Mouse (Mus musculus) midbrain, embryonic 13.5 days (tissue): ENCODE measurements around the gene Ankrd28. TPM values are rescaled to one million over a fixed set of nuclear protein-coding genes. Genes with fewer than 3 reads are reported as not detected.

Experiments used
- ATAC-seq: fragments of 200-750 bp; cut with Nextera tagmentation; 2 replicates; pipeline ENCODE4 v1.8.0; 2017; ENCODE audit warnings: mild to moderate bottlenecking, moderate TSS enrichment, moderate library complexity
- H3K27ac ChIP-seq: fragments of 300-500 bp; sonication (generic); 2 replicates; pipeline ENCODE4 v1.5.1; 2015; ENCODE audit warnings: inconsistent platforms, mild to moderate bottlenecking, moderate library complexity
- H3K27me3 ChIP-seq: fragments of 300-500 bp; sonication (generic); 2 replicates; pipeline ENCODE4 v1.6.1; 2015; ENCODE audit warnings: mild to moderate bottlenecking, inconsistent platforms
- H3K36me3 ChIP-seq: fragments of 300-500 bp; sonication (generic); 2 replicates; pipeline ENCODE4 v1.6.1; 2015; ENCODE audit warnings: mild to moderate bottlenecking, inconsistent platforms
- H3K4me1 ChIP-seq: fragments of 300-500 bp; sonication (generic); replicated peaks from 2 replicates; pipeline ENCODE4 v1.6.1; 2015; ENCODE audit warnings: inconsistent platforms
- H3K4me2 ChIP-seq: fragments of 300-500 bp; sonication (generic); replicated peaks from 2 replicates; pipeline ENCODE4 v1.6.1; 2015; ENCODE audit warnings: moderate library complexity, mild to moderate bottlenecking, inconsistent platforms
- H3K4me3 ChIP-seq: fragments of 300-500 bp; sonication (generic); replicated peaks from 2 replicates; pipeline ENCODE4 v1.5.1; 2015; ENCODE audit warnings: mild to moderate bottlenecking, inconsistent platforms
- H3K9ac ChIP-seq: fragments of 300-500 bp; sonication (generic); replicated peaks from 2 replicates; pipeline ENCODE4 v1.6.1; 2015; ENCODE audit warnings: mild to moderate bottlenecking, inconsistent platforms
- H3K9me3 ChIP-seq: fragments of 300-500 bp; sonication (generic); 2 replicates; pipeline ENCODE4 v1.6.1; 2016; ENCODE audit warnings: mild to moderate bottlenecking, inconsistent platforms
- WGBS: fragments of 180-500 bp; shearing (Covaris S2); methylation state at CpG from one replicate; pipeline ENCODE4 v1.1.7; 2015; 5-methylcytosine and 5-hydroxymethylcytosine counted together
- polyA plus RNA-seq: library from polyadenylated mRNA; unstranded; fragments of >200 nt; fragmentation: Nextera tagmentation; extraction: Ambion mirVana; gene quantifications from 2 replicates; pipeline ENCODE4 v1.2.1, GENCODE M21; 2015

The Ankrd28 gene
- polyA plus RNA-seq, 1 experiment from 2014 or later, result 11.1 TPM

DNA sequence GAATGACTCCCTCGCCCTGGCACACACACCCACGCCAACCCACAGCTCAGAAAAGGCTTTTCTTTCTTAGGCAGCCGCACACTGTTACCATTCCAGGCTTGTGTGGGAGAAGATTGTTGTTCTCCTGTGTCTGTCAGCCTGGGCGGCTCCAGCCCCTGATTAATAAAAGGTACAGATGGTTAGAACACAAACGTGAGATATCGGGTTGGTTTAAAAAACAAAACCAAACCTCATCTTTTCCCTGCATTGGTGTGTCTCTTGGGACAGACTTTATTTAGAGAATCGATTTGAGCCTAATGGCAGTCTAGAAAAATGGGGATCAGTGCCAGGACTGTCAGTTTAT lies 890 bp upstream of the Ankrd28 start:
- no peak for ATAC-seq
- H3K27ac ChIP-seq, result peak overlapping the region; percentile 95
- peaks cover 22% of the 10 kb centered on the region for H3K4me1 ChIP-seq
- 0 out of 2 replicates have a peak, but pooled peaks cover 2% of the 10 kb centered on the region for H3K9me3 ChIP-seq
- peak overlapping the region; percentile 71 for H3K9ac ChIP-seq
- H3K36me3 ChIP-seq, result no peaks in the 10 kb centered on the region
- peak overlapping the region; percentile 70 for H3K4me2 ChIP-seq
- no peaks in the 10 kb centered on the region for H3K27me3 ChIP-seq
- peak overlapping the region; percentile 95 for H3K4me3 ChIP-seq
- WGBS, result 2% methylated on average over 7 of the region's 7 CpGs

DNA sequence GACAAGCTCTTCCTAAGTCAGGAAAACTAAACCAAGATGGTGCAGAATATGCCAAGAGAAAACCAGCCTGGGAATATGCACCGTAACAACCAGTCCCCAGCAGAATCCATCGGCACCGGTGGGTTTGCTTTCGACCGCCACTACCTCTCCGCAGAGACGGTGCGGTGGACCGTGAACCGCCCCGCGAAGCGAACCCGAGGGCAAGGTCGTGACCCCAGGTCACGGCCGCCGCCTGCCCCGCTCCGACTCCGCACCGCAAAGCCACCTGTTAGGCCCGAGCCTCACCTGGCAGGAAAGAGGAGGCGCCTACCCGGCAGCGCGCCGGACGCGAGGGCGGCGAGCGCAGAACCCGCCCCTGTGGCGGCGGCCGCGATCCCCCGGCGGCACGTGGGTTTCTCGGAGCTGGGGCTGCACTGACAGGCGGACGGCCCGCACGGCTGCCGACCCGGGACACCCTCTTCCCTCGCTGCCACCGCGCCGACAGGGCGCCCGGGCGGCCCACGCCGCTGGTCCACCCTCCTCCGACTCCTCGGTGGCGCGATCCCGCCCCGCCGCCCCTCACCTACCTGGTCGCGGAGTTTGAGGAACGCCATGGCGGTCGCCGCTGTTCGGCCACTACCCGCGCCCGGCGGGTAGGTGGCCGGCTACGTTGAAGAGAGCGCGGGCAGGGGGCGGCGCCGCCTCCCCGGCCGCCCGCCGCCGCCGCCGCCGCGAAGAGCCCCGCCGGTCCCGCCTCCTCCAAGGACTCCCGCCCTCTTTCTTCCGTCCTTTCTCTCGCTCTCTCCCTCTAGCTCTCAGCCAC lies 489 bp downstream of the Ankrd28 start:
- no peak; the same call in 1 of the 2 replicates for ATAC-seq
- under 1% methylated on average over 73 of the region's 97 CpGs for WGBS
- Histone ChIP-seq H3K36me3 (no peaks in the 10 kb centered on the region), H3K27ac (peak overlapping the region; percentile 95), H3K9ac (peak overlapping the region; percentile 88), H3K9me3 (no peaks in the 10 kb centered on the region), H3K27me3 (no peaks in the 10 kb centered on the region), H3K4me1 (peaks cover 22% of the 10 kb centered on the region), H3K4me2 (peak overlapping the region; percentile 94), H3K4me3 (peak overlapping the region; percentile 95)

DNA sequence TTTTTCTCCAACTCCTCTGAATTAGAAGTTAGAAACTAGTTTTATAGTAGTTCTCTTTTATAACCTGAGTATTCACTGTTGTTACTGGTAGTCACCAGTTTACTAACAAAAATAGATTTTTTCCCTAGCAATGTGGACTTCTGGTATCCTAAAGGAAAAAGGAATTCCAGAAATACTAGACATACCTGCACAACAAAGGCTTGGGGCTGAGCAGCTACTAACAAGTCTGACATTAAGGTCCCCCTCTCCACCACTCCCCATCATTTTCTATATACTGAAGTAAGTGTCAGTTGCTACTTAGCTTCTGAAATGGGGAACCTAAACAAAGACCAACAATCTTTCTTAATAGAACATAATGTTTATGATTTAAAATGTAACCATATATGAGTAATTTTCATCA lies 3.2 kb downstream of the Ankrd28 start:
- H3K9ac ChIP-seq, result no peak overlapping the region
- no peak overlapping the region for H3K4me2 ChIP-seq
- no peaks in the 10 kb centered on the region for H3K27me3 ChIP-seq
- no peak overlapping the region for H3K27ac ChIP-seq
- no peaks in the 10 kb centered on the region for H3K9me3 ChIP-seq
- no peaks in the 10 kb centered on the region for H3K36me3 ChIP-seq
- no peak overlapping the region for H3K4me3 ChIP-seq
- no peak for ATAC-seq
- peaks cover 20% of the 10 kb centered on the region for H3K4me1 ChIP-seq

DNA sequence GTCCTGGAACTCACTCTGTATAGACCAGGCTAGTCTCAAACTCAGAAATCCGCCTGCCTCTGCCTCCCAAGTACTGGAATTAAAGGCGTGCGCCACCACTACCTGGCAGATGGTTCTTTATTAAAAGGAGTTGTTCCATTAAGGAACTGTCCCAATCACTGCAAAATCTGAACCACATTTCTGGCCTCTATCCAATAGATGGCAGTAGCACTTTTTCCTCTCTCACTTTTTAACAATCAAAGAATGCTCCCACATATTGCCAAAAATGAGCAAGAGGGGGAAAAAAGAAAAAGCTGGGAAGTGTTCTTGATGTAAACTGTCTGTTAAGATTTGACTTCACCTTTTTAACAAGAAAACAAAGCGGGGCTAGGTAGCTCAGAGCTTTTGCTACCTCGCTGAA lies 20.5 kb downstream of the Ankrd28 start:
- H3K4me1 ChIP-seq, result no peaks in the 10 kb centered on the region
- H3K9ac ChIP-seq, result no peak overlapping the region
- 94% methylated on average over 5 of the region's 5 CpGs for WGBS
- peaks cover 4% of the 10 kb centered on the region; the same call in 1 of the 2 replicates for H3K9me3 ChIP-seq
- no peaks in the 10 kb centered on the region for H3K27me3 ChIP-seq
- H3K4me2 ChIP-seq, result no peak overlapping the region
- no peak for ATAC-seq
- H3K36me3 ChIP-seq, result no peaks in the 10 kb centered on the region
- H3K27ac ChIP-seq, result no peak overlapping the region
- H3K4me3 ChIP-seq, result no peak overlapping the region

DNA sequence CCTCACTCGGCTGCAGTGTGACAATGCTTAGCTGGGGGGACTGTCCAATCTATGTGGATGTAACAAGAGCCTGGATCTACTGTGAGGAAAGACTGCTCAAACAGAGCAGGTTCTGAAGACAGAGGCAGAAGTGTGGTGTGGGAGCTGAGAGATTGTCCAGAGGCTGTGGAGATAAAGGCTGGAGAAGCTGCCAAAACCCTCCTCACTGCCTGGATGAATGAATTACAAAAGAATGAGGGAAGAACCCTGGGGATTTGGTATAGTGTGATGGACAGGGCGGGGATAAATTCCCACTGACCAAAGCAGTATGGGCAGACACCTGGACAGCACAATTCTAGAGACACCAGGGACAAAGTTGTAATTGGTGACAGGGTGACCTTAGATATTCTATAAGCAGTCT lies 26.7 kb downstream of the Ankrd28 start:
- H3K27ac ChIP-seq, result no peak overlapping the region
- 0 out of 2 replicates have a peak overlapping the region, but pooled peaks have one; percentile 16 for H3K9ac ChIP-seq
- H3K4me2 ChIP-seq, result no peak overlapping the region
- H3K9me3 ChIP-seq, result peaks cover 4% of the 10 kb centered on the region; the same call in 1 of the 2 replicates
- peaks cover 10% of the 10 kb centered on the region for H3K4me1 ChIP-seq
- 21% methylated on average over 2 of the region's 2 CpGs for WGBS
- H3K36me3 ChIP-seq, result no peaks in the 10 kb centered on the region
- no peak overlapping the region for H3K4me3 ChIP-seq
- no peak for ATAC-seq
- H3K27me3 ChIP-seq, result no peaks in the 10 kb centered on the region

DNA sequence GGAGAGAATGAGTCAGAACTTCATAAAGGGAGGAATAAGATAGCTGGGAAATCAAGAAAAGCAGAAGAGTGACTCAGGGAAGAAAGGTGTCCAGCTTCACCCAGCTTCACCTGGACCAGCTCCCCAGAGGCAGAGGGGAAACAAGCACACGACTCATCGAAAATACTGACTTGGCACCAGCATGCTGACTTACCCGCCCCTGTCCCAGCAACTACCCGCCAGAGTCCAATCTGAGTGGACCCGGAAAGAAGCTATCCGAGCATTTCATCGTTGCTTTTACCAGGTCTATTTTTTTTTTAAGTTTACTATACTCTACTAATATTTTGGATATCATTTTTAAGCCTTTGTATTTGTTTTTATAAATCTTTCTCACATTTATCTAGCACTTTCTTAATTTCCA lies 29.5 kb downstream of the Ankrd28 start:
- Histone ChIP-seq H3K4me2 (no peak overlapping the region), H3K4me1 (peaks cover 17% of the 10 kb centered on the region), H3K4me3 (no peak overlapping the region), H3K27me3 (no peaks in the 10 kb centered on the region), H3K36me3 (no peaks in the 10 kb centered on the region), H3K9ac (no peak overlapping the region), H3K27ac (no peak overlapping the region), H3K9me3 (no peaks in the 10 kb centered on the region)
- 88% methylated on average over 7 of the region's 7 CpGs for WGBS
- no peak for ATAC-seq

DNA sequence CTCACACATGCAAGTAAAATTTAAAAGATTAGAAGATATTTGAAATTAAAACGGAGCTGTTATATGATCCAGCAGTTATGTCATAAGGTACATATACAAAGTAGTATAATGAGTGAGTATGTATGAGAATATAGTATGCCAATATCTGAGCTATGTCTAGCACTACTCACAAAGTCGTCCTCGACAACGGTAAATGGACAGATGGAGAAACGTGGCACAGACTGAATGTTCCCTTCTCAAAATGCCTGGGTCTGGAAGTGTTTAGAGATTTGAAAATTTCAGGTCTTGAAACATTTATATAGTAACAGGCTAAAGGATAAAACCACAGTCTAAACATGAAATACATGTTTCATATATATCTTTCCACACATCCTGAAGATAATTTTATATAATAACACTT lies 30.0 kb downstream of the Ankrd28 start:
- Histone ChIP-seq H3K9ac (no peak overlapping the region), H3K4me3 (no peak overlapping the region), H3K4me1 (peaks cover 22% of the 10 kb centered on the region), H3K27ac (no peak overlapping the region), H3K27me3 (no peaks in the 10 kb centered on the region), H3K9me3 (no peaks in the 10 kb centered on the region), H3K36me3 (no peaks in the 10 kb centered on the region), H3K4me2 (no peak overlapping the region)
- WGBS, result 91% methylated on average over 5 of the region's 5 CpGs
- ATAC-seq, result no peak

DNA sequence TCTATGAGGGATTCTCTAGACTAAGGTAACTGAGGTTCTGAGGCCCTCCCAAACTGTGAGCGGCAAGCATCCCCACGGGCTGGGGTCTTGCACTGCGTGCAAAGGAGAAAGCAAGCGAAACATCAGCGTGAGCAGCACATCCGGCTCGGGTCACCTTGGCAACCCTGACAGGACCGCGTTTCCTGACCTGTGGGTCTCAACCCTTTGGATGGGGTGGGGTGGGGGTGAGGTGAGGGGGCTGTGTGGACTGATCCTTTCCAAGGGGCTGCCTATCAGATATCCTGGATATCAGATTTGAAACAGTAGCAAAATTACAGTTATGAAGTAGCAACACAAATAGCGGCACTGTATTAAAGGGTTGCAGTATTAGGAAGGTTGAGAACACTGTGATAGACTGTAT lies 31.5 kb downstream of the Ankrd28 start:
- ATAC-seq, result no peak
- Histone ChIP-seq H3K4me1 (peaks cover 25% of the 10 kb centered on the region), H3K27me3 (no peaks in the 10 kb centered on the region), H3K9ac (no peak overlapping the region), H3K36me3 (no peaks in the 10 kb centered on the region), H3K4me2 (no peak overlapping the region), H3K4me3 (no peak overlapping the region), H3K27ac (no peak overlapping the region), H3K9me3 (no peaks in the 10 kb centered on the region)
- WGBS, result 62% methylated on average over 10 of the region's 10 CpGs

DNA sequence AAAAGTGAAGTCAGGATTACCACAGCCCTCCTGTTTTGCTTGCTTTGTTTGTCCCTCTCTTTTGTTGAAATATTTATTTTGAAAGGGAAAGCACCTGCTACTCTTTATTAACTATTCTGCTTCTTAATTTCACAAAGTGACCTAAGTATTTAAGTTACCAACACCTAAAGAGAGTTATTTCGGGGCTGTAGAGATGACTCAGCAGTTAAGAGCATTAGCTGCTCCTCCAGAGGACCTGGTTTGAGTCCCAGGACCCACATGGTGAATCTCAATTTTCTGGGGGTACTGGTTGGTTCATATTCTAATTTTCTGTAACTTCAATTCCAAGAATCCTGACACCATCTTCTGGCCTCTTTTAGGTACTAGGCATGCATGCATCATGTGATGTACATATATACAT lies 34.9 kb downstream of the Ankrd28 start:
- Histone ChIP-seq H3K9ac (no peak overlapping the region), H3K4me2 (no peak overlapping the region), H3K9me3 (no peaks in the 10 kb centered on the region), H3K27ac (no peak overlapping the region), H3K36me3 (no peaks in the 10 kb centered on the region), H3K4me1 (peaks cover 24% of the 10 kb centered on the region), H3K27me3 (no peaks in the 10 kb centered on the region), H3K4me3 (no peak overlapping the region)
- 43% methylated on average over 1 of the region's 1 CpGs for WGBS
- ATAC-seq, result no peak

DNA sequence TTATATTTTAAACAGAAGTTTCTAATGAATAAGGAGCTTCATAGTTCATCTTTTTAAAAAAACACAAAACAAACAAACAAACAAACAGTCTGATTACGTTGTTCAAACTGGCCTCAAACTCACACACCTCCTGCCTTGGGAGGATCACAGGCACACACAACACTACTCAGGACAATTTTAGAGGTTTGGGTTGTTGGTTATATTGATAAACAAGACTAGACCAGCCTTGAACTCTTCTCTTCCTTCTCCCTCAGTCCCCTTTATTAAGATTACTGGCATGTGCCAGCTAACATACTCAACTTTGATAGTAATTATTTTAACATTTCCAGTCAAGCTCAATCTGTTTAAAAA lies 35.7 kb downstream of the Ankrd28 start:
- 45% methylated on average over 1 of the region's 1 CpGs for WGBS
- no peak overlapping the region for H3K4me2 ChIP-seq
- H3K9me3 ChIP-seq, result no peaks in the 10 kb centered on the region
- H3K4me3 ChIP-seq, result no peak overlapping the region
- H3K9ac ChIP-seq, result no peak overlapping the region
- H3K27me3 ChIP-seq, result no peaks in the 10 kb centered on the region
- no peak overlapping the region for H3K27ac ChIP-seq
- H3K36me3 ChIP-seq, result no peaks in the 10 kb centered on the region
- H3K4me1 ChIP-seq, result peaks cover 24% of the 10 kb centered on the region
- ATAC-seq, result 0 out of 2 replicates have a peak, but pooled peaks have one; percentile 53

DNA sequence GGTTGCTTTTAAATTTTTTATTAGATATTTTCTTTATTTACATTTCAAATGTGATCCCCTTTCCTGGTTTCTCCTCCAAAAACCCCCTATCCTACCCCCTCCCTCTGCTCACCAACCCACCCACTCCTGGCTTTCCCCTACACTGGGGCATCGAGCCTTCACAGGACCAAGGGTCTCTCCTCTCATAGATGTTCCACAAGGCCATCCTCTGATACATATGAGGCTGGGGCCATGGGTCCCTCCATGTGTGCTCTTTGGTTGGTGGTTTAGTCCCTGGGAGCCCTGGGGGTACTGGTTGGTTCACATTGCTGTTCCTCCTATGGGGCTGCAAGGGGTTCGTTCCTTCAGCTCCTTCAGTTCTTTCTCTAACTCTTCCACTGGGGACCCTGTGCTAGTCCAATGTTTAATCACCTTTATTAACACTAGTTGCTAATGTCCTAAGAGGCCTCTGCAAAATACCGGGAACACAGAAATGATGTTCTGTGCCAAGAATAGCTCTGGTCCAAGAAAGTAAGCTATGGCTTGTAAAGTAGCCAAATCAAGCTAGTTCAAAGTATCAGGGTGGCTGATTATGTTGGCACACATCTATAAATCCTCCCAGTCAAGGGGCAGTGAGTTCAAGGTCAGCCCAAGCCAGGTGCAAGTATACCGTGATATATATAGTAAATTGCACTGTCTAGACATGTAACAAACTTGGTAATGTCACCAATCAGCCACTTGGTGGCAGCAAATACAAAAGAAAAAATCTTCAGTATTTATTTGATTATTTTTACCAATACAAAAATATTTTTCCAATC lies 36.3 kb downstream of the Ankrd28 start:
- no peak overlapping the region for H3K4me2 ChIP-seq

DNA sequence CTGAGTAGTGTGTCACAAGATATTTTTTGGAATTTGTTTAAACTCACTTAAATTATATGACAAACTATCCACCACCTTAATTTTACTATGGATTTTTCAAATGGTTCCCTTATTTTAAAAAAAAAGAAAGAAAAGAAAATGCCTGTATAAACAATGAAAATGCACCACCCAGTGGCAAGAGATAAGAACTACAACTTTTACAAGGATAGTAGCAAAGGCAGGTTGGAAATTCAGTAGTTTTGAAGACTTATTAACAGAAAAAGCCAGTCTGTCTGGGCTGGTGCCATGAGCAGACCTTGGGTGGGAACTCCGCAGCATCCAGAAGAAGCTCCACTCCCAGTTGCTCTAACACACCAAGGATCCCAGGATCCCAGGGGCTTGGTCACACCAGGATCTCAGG lies 39.7 kb downstream of the Ankrd28 start:
- ATAC-seq, result no peak
- no peak overlapping the region for H3K9ac ChIP-seq
- H3K4me1 ChIP-seq, result peaks cover 14% of the 10 kb centered on the region
- H3K36me3 ChIP-seq, result no peaks in the 10 kb centered on the region
- no peaks in the 10 kb centered on the region for H3K27me3 ChIP-seq
- H3K4me2 ChIP-seq, result no peak overlapping the region
- H3K27ac ChIP-seq, result no peak overlapping the region
- WGBS, result 65% methylated on average over 1 of the region's 1 CpGs
- no peak overlapping the region for H3K4me3 ChIP-seq
- no peaks in the 10 kb centered on the region for H3K9me3 ChIP-seq

More for the DNA sequence above, 36.3 kb downstream of the Ankrd28 start:
- no peak overlapping the region for H3K4me3 ChIP-seq
- no peak overlapping the region for H3K27ac ChIP-seq
- peak; percentile 94 for ATAC-seq
- H3K27me3 ChIP-seq, result no peaks in the 10 kb centered on the region
- peaks cover 23% of the 10 kb centered on the region for H3K4me1 ChIP-seq
- H3K9me3 ChIP-seq, result no peaks in the 10 kb centered on the region
- WGBS, result 66% methylated on average over 4 of the region's 4 CpGs
- H3K36me3 ChIP-seq, result no peaks in the 10 kb centered on the region
- H3K9ac ChIP-seq, result no peak overlapping the region
